Mouse (Mus musculus) stomach, embryonic 16.5 days (tissue): ENCODE results near the gene Dedd. TPM values are rescaled to one million over a fixed set of nuclear protein-coding genes. Genes with fewer than 3 reads are reported as not detected.

ENCODE experiments used
- ATAC-seq: fragments of 200-750 bp; cut with Nextera tagmentation; 2 replicates; pipeline ENCODE4 v1.8.0; 2017; ENCODE audit warnings: moderate number of reproducible peaks, moderate TSS enrichment; ENCODE audit not compliant: insufficient read depth, low FRiP score
- H3K27ac ChIP-seq: fragments of 300-500 bp; sonication (generic); 2 replicates; pipeline ENCODE4 v1.5.1; 2014; ENCODE audit warnings: low read length
- H3K27me3 ChIP-seq: fragments of 300-500 bp; sonication (generic); 2 replicates; pipeline ENCODE4 v1.6.1; 2014; ENCODE audit warnings: low read length, control low read depth, mixed read lengths; ENCODE audit not compliant: control insufficient read depth, insufficient read depth
- H3K36me3 ChIP-seq: fragments of 300-500 bp; sonication (generic); 2 replicates; pipeline ENCODE4 v1.6.1; 2014; ENCODE audit warnings: low read length; ENCODE audit not compliant: control insufficient read depth, insufficient read depth
- H3K4me1 ChIP-seq: fragments of 300-500 bp; sonication (generic); 2 replicates; pipeline ENCODE4 v1.6.1; 2014; ENCODE audit warnings: low read length, control low read depth, mixed read lengths; ENCODE audit not compliant: control insufficient read depth, insufficient read depth
- H3K4me2 ChIP-seq: fragments of 300-500 bp; sonication (generic); 2 replicates; pipeline ENCODE4 v1.6.1; 2014; ENCODE audit warnings: low read depth, low read length, mixed read lengths
- H3K4me3 ChIP-seq: fragments of 300-500 bp; sonication (generic); replicated peaks from 2 replicates; pipeline ENCODE4 v1.5.1; 2014; ENCODE audit warnings: mild to moderate bottlenecking, low read length
- H3K9ac ChIP-seq: fragments of 300-500 bp; sonication (generic); 2 replicates; pipeline ENCODE4 v1.6.1; 2014; ENCODE audit warnings: low read length
- H3K9me3 ChIP-seq: fragments of 300-500 bp; sonication (generic); replicated peaks from 2 replicates; pipeline ENCODE4 v1.6.1; 2016; ENCODE audit warnings: low read length, control low read depth; ENCODE audit not compliant: control insufficient read depth
- WGBS: fragments of 180-500 bp; shearing (Covaris S2); extraction: QIAGEN DNeasy Blood & Tissue Kit; methylation state at CpG from one replicate; pipeline ENCODE4 v1.1.7; 2014; 5-methylcytosine and 5-hydroxymethylcytosine counted together
- polyA plus RNA-seq: library from polyadenylated mRNA; unstranded; fragments of >200 nt; fragmentation: Nextera tagmentation; extraction: Ambion mirVana; gene quantifications from 2 replicates; pipeline ENCODE4 v1.2.1, GENCODE M21; 2015

Dedd gene
- polyA plus RNA-seq, 1 experiment from 2014 or later, result 54.7 TPM

GRCm38 (mm10) chr1:171329433-171330215 is 679 bp downstream of the Dedd start:
- under 1% methylated on average over 36 of the region's 61 CpGs for WGBS
- peak; percentile 90 for ATAC-seq
- Histone ChIP-seq H3K9ac (peak overlapping the region; percentile 98), H3K4me1 (peaks cover 27% of the 10 kb centered on the region), H3K9me3 (no peaks in the 10 kb centered on the region), H3K4me3 (peak overlapping the region; percentile 79), H3K36me3 (no peaks in the 10 kb centered on the region), H3K27me3 (no peaks in the 10 kb centered on the region), H3K4me2 (peak overlapping the region; percentile 92), H3K27ac (peak overlapping the region; percentile 99)

GRCm38 (mm10) chr1:171330216-171330560 is 1.2 kb downstream of the Dedd start:
- Histone ChIP-seq H3K27ac (peak overlapping the region; percentile 99), H3K27me3 (no peaks in the 10 kb centered on the region), H3K36me3 (no peaks in the 10 kb centered on the region), H3K4me1 (peaks cover 27% of the 10 kb centered on the region), H3K4me3 (peak overlapping the region; percentile 79), H3K4me2 (peak overlapping the region; percentile 92), H3K9me3 (no peaks in the 10 kb centered on the region), H3K9ac (peak overlapping the region; percentile 98)
- ATAC-seq, result no peak
- WGBS, result under 1% methylated on average over 4 of the region's 4 CpGs

- ATAC-seq, result 0 out of 2 replicates have a peak, but pooled peaks have one; percentile 25
- Histone ChIP-seq H3K9ac (no peak overlapping the region), H3K4me1 (peaks cover 18% of the 10 kb centered on the region), H3K36me3 (peaks cover 11% of the 10 kb centered on the region), H3K9me3 (peaks cover 6% of the 10 kb centered on the region; the same call in 1 of the 2 replicates), H3K27me3 (no peaks in the 10 kb centered on the region), H3K4me3 (no peak overlapping the region), H3K4me2 (no peak overlapping the region), H3K27ac (no peak overlapping the region)
- 90% methylated on average over 16 of the region's 16 CpGs for WGBS
Measured at GRCm38 (mm10) chr1:171342262-171343207, 13.6 kb downstream of the Dedd start.

- no peak overlapping the region for H3K4me3 ChIP-seq
- H3K27ac ChIP-seq, result no peak overlapping the region
- peak; percentile 27; the same call in 1 of the 2 replicates for ATAC-seq
- H3K4me1 ChIP-seq, result peaks cover 18% of the 10 kb centered on the region
- WGBS, result 77% methylated on average over 9 of the region's 9 CpGs
- no peak overlapping the region; the same call in 1 of the 2 replicates for H3K9ac ChIP-seq
- peaks cover 4% of the 10 kb centered on the region for H3K36me3 ChIP-seq
- peaks cover 6% of the 10 kb centered on the region; the same call in 1 of the 2 replicates for H3K9me3 ChIP-seq
- H3K4me2 ChIP-seq, result peak overlapping the region; percentile 85
- no peaks in the 10 kb centered on the region for H3K27me3 ChIP-seq
Measured at GRCm38 (mm10) chr1:171343922-171344677, 15.2 kb downstream of the Dedd start.

- Histone ChIP-seq H3K36me3 (peaks cover 4% of the 10 kb centered on the region), H3K4me1 (peaks cover 18% of the 10 kb centered on the region), H3K27me3 (no peaks in the 10 kb centered on the region), H3K4me2 (peak overlapping the region; percentile 85), H3K27ac (peak overlapping the region; percentile 68; the same call in 1 of the 2 replicates), H3K4me3 (peak overlapping the region; percentile 90), H3K9ac (peak overlapping the region; percentile 92), H3K9me3 (peaks cover 6% of the 10 kb centered on the region; the same call in 1 of the 2 replicates)
- 71% methylated on average over 9 of the region's 9 CpGs for WGBS
- no peak for ATAC-seq
Measured at GRCm38 (mm10) chr1:171344715-171345114, 15.8 kb downstream of the Dedd start.

GRCm38 (mm10) chr1:171345225-171346094 is 16.5 kb downstream of the Dedd start, which contains the start of the genes Nit1 and Pfdn2:
Nit1 (minus strand) TSS chr1:171345646.
Pfdn2 (plus strand) TSS chr1:171345670.
- peaks cover 6% of the 10 kb centered on the region; the same call in 1 of the 2 replicates for H3K9me3 ChIP-seq
- peaks cover 4% of the 10 kb centered on the region for H3K36me3 ChIP-seq
- peak within 1 kb of the TSS; percentile 68 for H3K27ac ChIP-seq
- H3K9ac ChIP-seq, result peak within 1 kb of the TSS; percentile 92
- H3K4me1 ChIP-seq, result peaks cover 18% of the 10 kb centered on the region
- WGBS, result 1% methylated on average over 52 of the region's 53 CpGs
- no peaks in the 10 kb centered on the region for H3K27me3 ChIP-seq
- peak within 1 kb of the TSS; percentile 90 for H3K4me3 ChIP-seq
- peak; percentile 90 for ATAC-seq
- peak within 1 kb of the TSS; percentile 85 for H3K4me2 ChIP-seq

GRCm38 (mm10) chr1:171346095-171346450 is 17.1 kb downstream of the Dedd start:
- under 1% methylated on average over 14 of the region's 14 CpGs for WGBS
- no peak; the same call in 1 of the 2 replicates for ATAC-seq
- H3K27ac ChIP-seq, result no peak overlapping the region

DNA sequence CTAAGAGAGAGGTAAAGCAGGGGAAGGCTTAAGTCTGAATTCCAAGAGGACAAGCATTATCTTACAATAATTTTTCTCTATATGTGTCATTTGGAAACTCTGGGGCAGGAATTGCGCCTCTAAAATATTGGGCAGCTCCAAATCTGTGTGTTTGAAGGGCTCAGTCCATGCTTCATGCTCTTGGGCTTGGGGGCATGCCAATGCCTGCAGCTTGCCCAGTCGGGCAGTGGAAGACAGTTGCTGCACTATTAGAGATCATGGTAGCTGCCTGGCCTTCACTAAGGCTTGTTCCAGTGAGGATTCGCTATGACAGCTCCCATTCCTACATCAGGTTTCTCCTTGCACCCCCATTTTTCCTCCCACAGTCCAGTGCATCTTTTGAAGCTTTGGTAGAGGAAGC is 19.7 kb downstream of the Dedd start:
- no peak for ATAC-seq

More at GRCm38 (mm10) chr1:171346095-171346450, 17.1 kb downstream of the Dedd start:
- H3K4me1 ChIP-seq, result peaks cover 18% of the 10 kb centered on the region
- H3K4me2 ChIP-seq, result peak overlapping the region; percentile 85
- peaks cover 6% of the 10 kb centered on the region; the same call in 1 of the 2 replicates for H3K9me3 ChIP-seq
- H3K4me3 ChIP-seq, result peak overlapping the region; percentile 90
- no peaks in the 10 kb centered on the region for H3K27me3 ChIP-seq
- H3K9ac ChIP-seq, result peak overlapping the region; percentile 92
- H3K36me3 ChIP-seq, result peaks cover 4% of the 10 kb centered on the region

More for the DNA sequence above, 19.7 kb downstream of the Dedd start:
- H3K27me3 ChIP-seq, result no peaks in the 10 kb centered on the region
- WGBS, result 90% methylated on average over 3 of the region's 3 CpGs
- H3K9ac ChIP-seq, result no peak overlapping the region
- H3K4me3 ChIP-seq, result no peak overlapping the region
- no peak overlapping the region for H3K4me2 ChIP-seq
- no peak overlapping the region for H3K27ac ChIP-seq
- H3K36me3 ChIP-seq, result no peaks in the 10 kb centered on the region
- peaks cover 18% of the 10 kb centered on the region for H3K4me1 ChIP-seq
- peaks cover 6% of the 10 kb centered on the region; the same call in 1 of the 2 replicates for H3K9me3 ChIP-seq
